Mouse (Mus musculus) c-Kit-positive CD71-positive TER-119-negative erythroid progenitor cells, embryonic 14.5 days (primary cell): ENCODE measurements around the gene Ndst4.

Experiments
- DNase-seq: peaks from one replicate; pipeline ENCODE4 v3.0.0-alpha.2; 2013; ENCODE audit warnings: low read depth

Gene Ndst4

GRCm38 (mm10) chr3:125403601-125404396 lies at the start of gene Ndst4:
Gene Ndst4 (plus strand): TSS chr3:125404076.
- no peak for DNase-seq

DNA sequence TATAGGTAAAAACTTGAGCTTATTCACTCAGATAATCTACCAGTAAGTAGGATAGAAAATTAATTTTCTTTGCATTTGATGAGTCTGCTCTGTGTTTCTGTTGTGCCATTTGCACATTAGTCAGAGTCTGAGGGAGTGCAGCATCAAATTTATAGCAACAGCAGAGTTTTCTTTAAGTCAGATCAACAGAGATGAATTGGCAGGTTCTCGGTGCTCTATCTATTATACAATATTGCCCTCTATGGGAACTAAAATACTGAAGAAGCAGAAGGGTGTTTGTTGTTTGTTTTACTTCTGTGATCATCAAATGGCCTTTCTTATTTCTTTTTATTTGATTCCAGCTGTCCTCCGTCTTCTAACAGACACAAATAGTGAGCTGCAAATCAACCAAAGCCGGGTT lies 6.4 kb upstream of the Ndst4 start:
- no peak for DNase-seq

DNA sequence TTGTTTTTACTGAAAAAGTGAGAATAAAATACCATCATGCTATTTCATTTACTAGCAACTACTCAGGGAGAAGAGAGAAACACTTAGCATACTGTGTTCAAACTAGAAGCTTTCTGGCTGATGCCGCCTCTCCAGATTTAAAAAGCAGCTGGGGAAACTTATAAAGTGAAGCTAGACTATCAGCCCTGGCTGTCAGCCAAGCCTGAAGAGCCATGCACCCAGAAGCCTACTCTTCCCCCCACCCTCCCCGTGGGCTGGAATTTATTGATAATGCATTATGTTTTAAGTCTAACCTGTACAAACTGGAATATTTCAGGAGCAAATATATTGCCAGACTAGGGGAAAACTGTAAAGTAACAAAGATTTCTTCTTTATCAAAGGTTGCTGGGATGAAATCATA lies 2.6 kb downstream of the Ndst4 start:
- no peak for DNase-seq

- DNase-seq, result no peak
Measured at GRCm38 (mm10) chr3:125406991-125407390, 3.1 kb downstream of the Ndst4 start.

GRCm38 (mm10) chr3:125466894-125467652 lies 63.2 kb downstream of the Ndst4 start:
- no peak for DNase-seq

DNA sequence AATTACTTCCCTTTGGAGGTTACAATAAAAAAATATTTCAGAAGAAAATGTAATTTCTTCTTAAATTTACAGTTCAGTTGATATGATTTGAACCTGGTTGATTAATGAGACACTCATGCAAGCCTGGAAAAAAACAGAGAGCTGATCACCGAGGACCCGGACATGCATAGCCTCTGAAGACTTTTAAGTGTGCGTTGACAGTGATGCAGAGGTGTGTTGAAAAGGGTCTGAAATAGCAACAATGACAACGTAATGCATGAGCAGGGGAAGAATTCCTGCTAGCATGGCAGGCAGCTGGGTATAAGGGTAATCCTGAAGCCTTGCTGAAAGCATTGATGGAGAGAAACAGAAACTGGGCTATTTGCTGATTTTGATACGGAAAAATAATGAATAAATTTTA lies 106.2 kb downstream of the Ndst4 start:
- DNase-seq, result no peak

DNA sequence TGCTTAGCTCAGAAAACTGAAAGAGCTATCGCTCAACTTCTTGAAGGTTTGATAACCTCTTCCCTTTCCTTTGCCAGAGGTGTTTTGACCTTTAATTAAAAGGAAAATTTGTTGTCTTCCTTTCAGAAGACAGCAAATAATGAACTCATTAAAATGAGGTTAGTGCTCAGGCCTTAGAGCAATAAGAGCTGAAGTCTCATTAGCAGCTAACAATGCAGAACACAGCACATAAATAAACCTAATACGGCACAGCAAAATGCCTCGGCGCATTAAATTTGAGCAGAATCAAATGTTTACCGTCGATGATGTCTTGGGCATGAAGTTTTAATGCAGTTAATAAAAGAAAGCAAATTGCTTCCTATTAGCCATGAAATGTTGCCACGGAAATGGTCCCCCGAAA lies 129.5 kb downstream of the Ndst4 start:
- no peak for DNase-seq

DNA sequence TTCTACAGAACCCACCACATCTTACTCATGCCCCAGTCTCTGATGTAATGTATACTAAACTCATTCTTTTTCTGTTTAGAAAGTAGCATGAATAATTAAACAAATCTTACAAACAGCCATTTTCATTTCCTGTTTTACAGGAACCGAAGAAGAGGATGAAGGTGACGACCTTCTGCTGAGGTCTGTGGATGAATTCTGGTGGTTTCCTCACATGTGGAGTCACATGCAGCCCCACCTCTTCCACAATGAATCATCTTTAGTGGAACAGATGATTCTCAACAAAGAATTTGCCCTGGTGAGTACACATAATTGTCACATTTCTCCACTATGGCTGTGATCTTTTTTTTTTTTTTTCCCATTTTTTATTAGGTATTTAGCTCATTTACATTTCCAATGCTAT lies 166.7 kb downstream of the Ndst4 start:
- no peak for DNase-seq

DNA sequence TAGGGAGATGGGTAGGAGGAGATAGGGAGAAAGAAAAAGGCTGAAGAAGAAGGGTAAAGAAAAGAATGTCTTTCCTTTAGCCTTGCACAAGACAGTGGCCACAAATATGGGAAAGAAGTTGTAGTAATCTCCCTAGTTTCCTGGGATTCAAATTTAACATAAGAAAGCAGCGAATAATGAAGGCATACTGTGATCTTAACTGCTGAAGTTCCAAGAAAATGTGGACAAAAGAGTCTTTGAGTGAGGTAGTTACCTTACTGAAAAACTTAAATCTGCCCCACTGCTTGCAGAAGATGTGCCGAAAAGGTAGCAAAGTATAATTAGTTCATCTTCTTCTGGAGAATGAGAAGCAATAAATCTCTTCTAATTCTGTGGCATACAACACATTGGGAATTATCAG lies 228.4 kb downstream of the Ndst4 start:
- DNase-seq, result no peak

GRCm38 (mm10) chr3:125655009-125655635 lies 251.2 kb downstream of the Ndst4 start:
- no peak for DNase-seq

- no peak for DNase-seq
Measured at GRCm38 (mm10) chr3:125660114-125660717, 256.3 kb downstream of the Ndst4 start.

GRCm38 (mm10) chr3:125660884-125661532 lies 257.1 kb downstream of the Ndst4 start:
- DNase-seq, result no peak

DNA sequence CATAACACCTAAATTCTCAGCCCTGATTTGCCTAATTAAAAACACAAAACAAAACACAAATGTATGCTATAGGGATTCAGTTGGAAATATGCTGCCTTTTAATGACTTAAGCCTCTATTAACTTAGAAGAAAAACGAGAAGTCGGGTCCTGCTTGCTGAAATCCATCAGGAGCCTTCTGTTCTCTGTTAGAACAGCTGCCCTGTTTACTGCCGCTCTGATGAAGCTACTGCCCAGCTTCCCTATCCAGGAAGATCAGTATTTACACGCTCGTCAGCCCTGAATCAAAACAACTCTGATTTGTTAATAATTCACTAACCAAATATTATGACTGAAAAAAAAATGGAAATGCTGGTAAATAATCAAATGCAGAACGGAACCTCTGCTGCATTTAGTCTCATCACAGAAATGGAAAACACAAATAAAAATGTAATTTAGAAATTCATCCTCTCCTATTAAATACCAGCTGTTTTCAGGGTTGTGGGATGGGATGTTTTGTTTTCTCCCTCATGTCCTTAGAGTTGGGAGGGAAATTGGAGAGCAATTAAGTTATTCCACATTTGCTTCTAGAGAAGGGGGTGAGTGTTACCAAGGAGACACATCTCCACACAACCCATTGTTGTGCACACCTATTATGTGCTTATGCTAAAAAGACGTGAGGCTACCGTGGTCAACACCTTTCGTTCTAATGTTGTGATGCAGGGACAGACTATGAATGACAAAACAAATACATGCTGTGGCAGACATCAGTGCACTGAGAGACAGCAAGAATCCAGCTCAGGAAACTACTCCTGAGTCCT lies 270.3 kb downstream of the Ndst4 start:
- no peak for DNase-seq

GRCm38 (mm10) chr3:125675211-125675896 lies 271.5 kb downstream of the Ndst4 start:
- DNase-seq, result no peak

GRCm38 (mm10) chr3:125678924-125679323 lies 275.0 kb downstream of the Ndst4 start:
- no peak for DNase-seq

GRCm38 (mm10) chr3:125683460-125684230 lies 279.8 kb downstream of the Ndst4 start:
- DNase-seq, result no peak

- DNase-seq, result no peak
Measured at GRCm38 (mm10) chr3:125684583-125684982, 280.7 kb downstream of the Ndst4 start.

- DNase-seq, result no peak
Measured at GRCm38 (mm10) chr3:125687601-125688000, 283.7 kb downstream of the Ndst4 start.

- no peak for DNase-seq
Measured at GRCm38 (mm10) chr3:125690948-125691347, 287.1 kb downstream of the Ndst4 start.

DNA sequence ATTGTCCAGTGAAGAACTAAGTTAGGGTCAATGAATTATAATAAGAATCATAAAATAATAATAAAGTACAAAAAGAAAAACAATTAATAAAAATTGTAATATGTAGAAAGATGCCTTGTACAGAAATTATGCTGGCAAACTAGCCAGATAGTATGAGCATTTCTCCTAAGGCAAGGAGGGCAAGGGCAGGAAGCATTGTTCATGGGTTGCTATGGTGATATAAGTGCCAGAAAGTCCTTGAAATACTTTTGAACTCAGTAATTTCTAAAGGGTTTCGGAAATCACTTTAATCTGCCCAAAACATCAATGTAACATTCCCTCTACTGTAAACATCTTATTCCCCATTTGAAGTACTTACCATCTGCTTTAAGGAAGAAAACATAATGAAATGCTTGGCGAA lies 319.1 kb downstream of the Ndst4 start:
- no peak for DNase-seq
